Mouse (Mus musculus): ENCODE results near the gene Tcp11. TPM values are rescaled to one million over a fixed set of nuclear protein-coding genes. Genes with fewer than 3 reads are reported as not detected.

Gene Tcp11
- total and polyA plus RNA-seq, 3 experiments, result 0.50 to 0.82 TPM; not detected in 1

DNA sequence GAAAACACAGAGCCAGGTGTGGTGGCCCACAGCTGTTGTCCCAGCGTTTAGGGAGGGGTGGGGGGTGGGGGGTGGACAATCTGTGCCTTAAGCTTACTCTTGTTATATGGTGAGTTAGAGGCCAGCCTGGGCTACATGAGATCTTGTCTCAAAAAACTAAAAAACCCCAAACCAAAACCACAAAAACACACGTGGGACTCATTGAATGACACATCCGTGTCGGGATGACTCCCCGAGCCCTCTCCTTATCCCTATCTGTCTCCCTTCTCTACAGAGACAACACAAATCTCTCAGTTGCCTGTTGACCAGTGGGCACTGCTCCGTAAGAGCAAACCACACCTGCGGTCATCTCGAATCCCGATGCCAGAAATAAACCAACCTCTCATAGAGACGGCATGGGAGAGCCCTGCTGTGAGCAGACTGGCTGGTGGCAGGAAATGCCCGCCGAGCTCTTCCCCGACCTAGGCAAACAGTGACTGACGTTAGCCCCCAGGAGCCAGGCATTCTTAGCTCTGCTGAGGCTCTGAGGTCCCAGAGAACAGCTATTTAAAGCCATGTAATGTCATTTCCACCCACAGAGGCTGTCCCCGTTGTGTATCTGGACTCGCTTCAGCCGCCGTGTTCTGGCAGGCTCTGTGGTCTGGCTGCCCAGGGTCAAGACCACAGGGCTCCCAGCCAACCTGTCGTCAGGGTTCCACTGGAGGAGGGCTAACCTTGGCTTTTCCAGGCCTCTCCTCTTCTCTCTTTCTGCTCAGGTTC, 37.2 kb upstream of the Tcp11 start:
- Histone ChIP-seq H3K4me3 (ENCODE audit: control insufficient read depth in 1 of 2, insufficient read depth in 1 of 2, low read depth in 2 of 2, low read length in 2 of 2) (no peak overlapping the region), H3K79me2 (ENCODE audit: control insufficient read depth, insufficient read depth, low read length, poor library complexity) (no peaks in the 10 kb centered on the region), H3K27me3 (ENCODE audit: control insufficient read depth in 1 of 2, insufficient read depth in 2 of 2, low read length in 2 of 2) (peaks cover 0 to 5% of the 10 kb centered on the region in 2 experiments; a peak in 2 of 4 replicates), H3K9ac (ENCODE audit: control insufficient read depth, low read depth, low read length, poor library complexity, severe bottlenecking) (no peak overlapping the region), H3K27ac (ENCODE audit: control insufficient read depth, low read depth, low read length) (no peak overlapping the region), H3K4me1 (ENCODE audit: control insufficient read depth in 1 of 2, insufficient read depth in 2 of 2, low read length in 2 of 2) (no peaks in the 10 kb centered on the region), H3K9me3 (replicated peaks; ENCODE audit: insufficient read depth, low read length) (no peaks in the 10 kb centered on the region), H3K36me3 (ENCODE audit: control insufficient read depth in 1 of 2, insufficient read depth in 2 of 2, low read length in 2 of 2) (no peaks in the 10 kb centered on the region)
- DNase-seq (ENCODE audit: low read depth, low spot score), result no peak
- no peak for TF ChIP-seq GATA1 (IDR thresholded peaks at IDR 0.05; ENCODE audit: low read depth, low read length)
- TF ChIP-seq UBTF (IDR thresholded peaks at IDR 0.05; ENCODE audit: borderline replicate concordance, insufficient read depth, low read depth, low read length), result no peak
- no peak for TF ChIP-seq ETS1 (IDR thresholded peaks at IDR 0.05; ENCODE audit: low read depth, low read length)
- TF ChIP-seq USF2 (IDR thresholded peaks at IDR 0.05; ENCODE audit: borderline replicate concordance in 1 of 2, insufficient read depth in 1 of 2, low read depth in 1 of 2, low read length in 2 of 2), result no peak
- no peak for TF ChIP-seq TAL1 (IDR thresholded peaks at IDR 0.05; ENCODE audit: low read length)
- TF ChIP-seq RCOR1 (IDR thresholded peaks at IDR 0.05; ENCODE audit: low read depth, low read length), result no peak
- TF ChIP-seq NRF1 (IDR thresholded peaks at IDR 0.05; ENCODE audit: insufficient read depth, low read depth, low read length, poor library complexity, severe bottlenecking), result no peak
- no peak for TF ChIP-seq EP300 (IDR thresholded peaks at IDR 0.05; ENCODE audit: low read depth in 1 of 2, low read length in 2 of 2)
- TF ChIP-seq ZNF384 (IDR thresholded peaks at IDR 0.05; ENCODE audit: low read depth, low read length), result no peak
- no peak for TF ChIP-seq MYB (IDR thresholded peaks at IDR 0.05; ENCODE audit: low read depth, low read length)
- no peak for TF ChIP-seq ELF1 (IDR thresholded peaks at IDR 0.05; ENCODE audit: low read depth, low read length)
- TF ChIP-seq MEF2A (IDR thresholded peaks at IDR 0.05; ENCODE audit: extremely low read depth, insufficient replicate concordance, low read depth, low read length, poor library complexity, severe bottlenecking), result no peak
- TF ChIP-seq NELFE (IDR thresholded peaks at IDR 0.05; ENCODE audit: low read depth, low read length), result no peak
- no peak for TF ChIP-seq CTCF (IDR thresholded peaks at IDR 0.05 in 2 of 3, conservative IDR thresholded peaks at IDR 0.05 in 1 of 3; ENCODE audit: control insufficient read depth in 1 of 3, insufficient read depth in 1 of 3, low read depth in 2 of 3, low read length in 3 of 3, poor library complexity in 1 of 3, severe bottlenecking in 1 of 3)
- TF ChIP-seq MYC (IDR thresholded peaks at IDR 0.05; ENCODE audit: low read depth, low read length), result no peak
- TF ChIP-seq E2F4 (IDR thresholded peaks at IDR 0.05; ENCODE audit: borderline replicate concordance, low read depth, low read length), result no peak
- TF ChIP-seq USF1 (IDR thresholded peaks at IDR 0.05; ENCODE audit: low read depth, low read length), result no peak
- no peak for TF ChIP-seq POLR2AphosphoS2 (IDR thresholded peaks at IDR 0.05; ENCODE audit: low read length)

DNA sequence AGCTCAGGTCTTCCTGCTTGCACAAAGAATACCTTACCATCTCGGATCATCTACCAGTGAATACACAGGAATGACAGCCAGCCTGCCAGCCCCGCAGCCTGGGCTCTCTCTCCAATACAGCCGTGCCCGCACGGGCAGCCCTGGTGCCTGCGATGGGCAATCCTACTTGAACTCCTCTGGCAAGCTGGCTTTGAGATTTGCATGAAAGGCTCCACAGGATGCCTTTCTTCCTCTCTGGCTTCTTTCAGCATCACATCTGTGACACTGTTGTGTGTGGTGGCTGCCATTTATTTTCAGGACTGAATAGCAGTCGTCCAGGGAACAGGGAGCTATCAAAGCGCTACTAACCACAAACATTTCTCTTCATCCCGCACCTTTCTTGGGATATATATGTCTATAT, 35.9 kb upstream of the Tcp11 start:
- Histone ChIP-seq H3K9me3 (replicated peaks; ENCODE audit: insufficient read depth, low read length) (no peaks in the 10 kb centered on the region), H3K36me3 (ENCODE audit: control insufficient read depth in 1 of 2, insufficient read depth in 2 of 2, low read length in 2 of 2) (no peaks in the 10 kb centered on the region), H3K27me3 (ENCODE audit: control insufficient read depth in 1 of 2, insufficient read depth in 2 of 2, low read length in 2 of 2) (peaks cover 0 to 5% of the 10 kb centered on the region in 2 experiments; a peak in 3 of 4 replicates), H3K27ac (ENCODE audit: control insufficient read depth, low read depth, low read length) (no peak overlapping the region), H3K4me1 (ENCODE audit: control insufficient read depth in 1 of 2, insufficient read depth in 2 of 2, low read length in 2 of 2) (no peaks in the 10 kb centered on the region), H3K79me2 (ENCODE audit: control insufficient read depth, insufficient read depth, low read length, poor library complexity) (no peaks in the 10 kb centered on the region), H3K9ac (ENCODE audit: control insufficient read depth, low read depth, low read length, poor library complexity, severe bottlenecking) (no peak overlapping the region), H3K4me3 (ENCODE audit: control insufficient read depth in 1 of 2, insufficient read depth in 1 of 2, low read depth in 2 of 2, low read length in 2 of 2) (no peak overlapping the region)
- TF ChIP-seq ZKSCAN1 (IDR thresholded peaks at IDR 0.05; ENCODE audit: low read depth, low read length), result no peak
- no peak for TF ChIP-seq ETS1 (IDR thresholded peaks at IDR 0.05; ENCODE audit: low read depth, low read length)
- no peak for TF ChIP-seq CTCF (IDR thresholded peaks at IDR 0.05 in 2 of 3, conservative IDR thresholded peaks at IDR 0.05 in 1 of 3; ENCODE audit: control insufficient read depth in 1 of 3, insufficient read depth in 1 of 3, low read depth in 2 of 3, low read length in 3 of 3, poor library complexity in 1 of 3, severe bottlenecking in 1 of 3)
- no peak for TF ChIP-seq TAL1 (IDR thresholded peaks at IDR 0.05; ENCODE audit: low read length)
- no peak for TF ChIP-seq TCF12 (IDR thresholded peaks at IDR 0.05; ENCODE audit: low read depth, low read length)
- no peak for DNase-seq (ENCODE audit: low read depth, low spot score)
